Mouse (Mus musculus) lung, adult 2 months (tissue): ENCODE measurements around the gene Col5a1.

Source experiments
- CTCF ChIP-seq: fragments of 200-500 bp; IDR thresholded peaks from 2 replicates; pipeline ENCODE4 v1.5.1; 2011; ENCODE audit warnings: mild to moderate bottlenecking, low read length, control low read depth; ENCODE audit not compliant: insufficient read depth
- POLR2A ChIP-seq: fragments of 200-500 bp; IDR thresholded peaks from 2 replicates; pipeline ENCODE4 v1.6.1; 2011; ENCODE audit warnings: low read depth, mild to moderate bottlenecking, control low read depth, low read length, borderline replicate concordance; ENCODE audit errors: extremely low read depth

DNA sequence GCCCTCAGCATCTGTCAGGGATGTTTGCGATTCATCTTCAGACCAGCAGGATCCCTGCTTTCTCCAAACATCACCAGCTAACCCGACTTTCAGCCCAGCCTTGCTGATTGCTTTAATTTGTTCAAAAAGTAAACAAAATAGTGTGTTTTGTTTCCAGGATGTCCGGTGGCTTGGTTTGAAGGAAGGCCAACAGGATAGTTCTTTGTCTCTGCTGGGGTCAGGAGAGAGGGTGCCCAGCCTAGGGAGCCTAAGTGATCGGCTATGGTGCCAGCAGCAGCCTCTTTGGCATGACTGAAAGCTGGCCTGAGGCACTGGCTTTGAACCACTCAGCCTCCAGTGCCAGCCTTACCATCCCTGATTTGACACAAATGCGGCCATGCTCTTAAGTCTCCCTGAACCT lies 11.0 kb upstream of the Col5a1 start:
- TF ChIP-seq CTCF: no peak
- no peak for TF ChIP-seq POLR2A
